Mouse (Mus musculus) kidney, postnatal 4 days (tissue): ENCODE data around the gene Slc9a5.

ENCODE experiments used
- DNase-seq, 2 experiments: peaks; one replicate each; pipeline ENCODE4 v3.0.0; 2021; ENCODE audit warnings: mixed read lengths in 2 of 2

The Slc9a5 gene

DNA sequence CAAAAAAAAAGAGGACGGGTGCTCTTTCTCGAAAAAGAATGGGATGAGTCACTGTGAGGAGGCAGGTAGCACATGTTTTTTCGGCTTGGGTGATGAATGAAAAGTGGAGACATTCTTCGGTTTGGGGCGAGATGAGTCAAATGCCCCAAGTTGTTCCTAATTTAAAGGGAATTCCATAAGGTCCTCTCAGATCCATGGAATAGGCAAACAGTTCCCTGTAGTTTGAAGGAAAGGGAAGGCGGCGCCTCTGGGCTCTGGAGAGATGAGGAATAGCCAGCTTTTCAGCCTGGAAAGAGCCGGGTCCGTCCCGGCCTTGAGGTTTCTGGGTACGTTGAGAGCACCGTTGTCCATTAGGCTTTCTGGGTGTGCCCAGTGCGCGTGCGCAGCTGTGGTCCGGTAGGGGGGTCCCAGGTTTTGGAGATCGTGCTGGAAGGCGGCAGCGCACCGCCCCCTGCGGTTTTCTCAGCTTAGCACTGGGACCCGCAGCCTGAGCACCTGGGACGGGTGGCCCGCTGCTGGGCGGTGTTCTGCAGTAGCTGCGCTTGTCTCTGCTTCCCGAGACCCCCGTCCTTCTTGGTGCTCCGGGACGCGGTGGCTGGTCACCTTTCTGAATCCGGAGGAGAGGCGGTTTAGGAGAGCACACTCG, at the start of gene Slc9a5:
Gene Slc9a5, plus strand, starts transcription at position 394 of the 646 bp plus-strand sequence.
- peak; percentile 74 to 80 for DNase-seq

GRCm38 (mm10) chr8:105299962-105300361, 48.7 kb upstream of the Slc9a5 start:
- DNase-seq: no peak

GRCm38 (mm10) chr8:105303396-105303795, 45.2 kb upstream of the Slc9a5 start:
- no peak for DNase-seq

- DNase-seq: no peak
Observed at GRCm38 (mm10) chr8:105303874-105304273, 44.8 kb upstream of the Slc9a5 start.

DNA sequence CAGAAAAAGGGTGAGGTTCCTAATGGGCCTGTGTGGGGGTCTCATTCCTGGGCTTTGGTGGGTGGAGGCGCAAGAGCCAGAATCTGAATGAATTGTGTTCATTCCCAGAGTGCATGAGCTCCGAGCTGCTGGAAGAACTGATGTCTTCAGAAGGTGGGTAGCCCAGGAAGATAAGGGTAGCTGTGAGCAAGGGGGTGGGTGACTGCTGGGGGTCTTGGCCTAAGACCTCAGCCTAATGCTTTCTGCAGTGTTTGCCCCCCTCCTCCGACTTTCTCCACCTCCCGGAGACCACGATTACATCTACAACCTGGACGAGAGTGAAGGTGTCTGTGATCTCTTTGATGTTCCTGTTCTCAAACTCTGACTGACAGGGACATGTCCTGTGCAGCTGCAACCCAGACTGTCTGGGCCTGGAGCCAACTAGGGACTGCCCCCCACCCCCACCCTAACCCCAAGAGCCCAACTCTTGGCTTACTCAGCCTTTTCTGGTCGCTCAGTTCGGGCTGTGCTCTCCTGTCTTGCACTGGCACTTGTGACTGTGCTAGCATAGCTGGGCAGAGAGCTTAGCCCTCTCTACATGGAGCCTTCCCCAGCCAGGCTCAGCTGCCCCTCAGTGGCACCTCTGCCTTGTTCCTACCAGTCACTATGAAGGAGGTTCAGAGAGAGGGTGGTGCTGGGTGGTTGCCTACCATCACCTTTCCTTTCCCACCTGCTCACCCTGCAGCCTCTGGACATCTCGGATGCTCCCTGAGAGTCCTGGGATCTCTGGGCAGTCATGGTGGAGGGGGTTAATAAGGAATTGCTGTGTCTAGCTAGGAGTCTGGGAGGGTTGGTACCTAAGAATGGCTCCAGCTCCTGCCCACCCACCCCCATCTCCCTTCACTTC, 44.1 kb upstream of the Slc9a5 start:
- DNase-seq: no peak

DNA sequence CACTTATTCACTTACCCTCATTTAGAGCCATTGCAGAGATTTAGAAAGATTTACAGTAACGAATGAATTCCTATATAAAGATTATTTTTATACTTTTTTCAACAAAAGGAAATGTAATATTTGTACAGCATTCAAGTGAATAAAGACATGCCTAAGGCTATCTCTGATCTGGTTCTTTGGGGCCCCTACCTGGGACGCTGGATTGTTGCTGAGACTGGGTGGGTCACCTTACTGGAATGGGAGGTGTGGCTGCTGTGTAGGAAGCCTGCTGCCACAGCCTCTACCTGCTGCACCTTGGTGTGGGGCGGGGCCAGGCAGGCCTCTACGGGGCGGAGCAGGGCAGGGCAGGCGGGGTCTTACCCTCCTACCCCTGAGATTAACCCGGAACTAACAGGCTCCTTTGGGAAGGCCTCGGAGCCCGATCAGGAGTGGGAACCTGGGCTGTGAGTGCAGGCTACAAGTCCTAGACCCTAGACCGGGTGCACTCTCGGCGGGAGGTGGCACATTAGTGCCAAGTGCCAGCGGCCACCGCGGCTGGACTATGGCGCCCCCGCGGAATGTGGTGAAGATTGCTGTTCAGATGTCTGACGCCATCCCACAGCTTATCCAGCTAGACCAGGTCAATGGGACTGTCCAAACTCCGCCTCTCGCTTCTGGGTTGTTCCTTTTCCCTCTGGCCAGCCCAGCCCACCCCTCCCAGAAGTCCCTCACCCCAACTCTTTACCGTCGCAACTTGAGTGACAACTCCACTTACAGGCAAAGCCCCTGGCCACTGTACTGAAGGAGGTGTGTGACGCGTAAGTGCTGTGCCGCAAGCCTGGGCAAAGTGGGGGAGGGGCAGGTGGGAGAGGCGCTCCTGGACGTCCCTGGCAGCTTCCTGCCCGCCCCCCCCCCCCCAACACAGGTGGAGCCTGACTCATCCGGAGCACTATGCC, 43.2 kb upstream of the Slc9a5 start, which contains the start of gene Elmo3:
Gene Elmo3, plus strand, starts transcription at position 391 of the 935 bp plus-strand sequence.
- peak; percentile 80 to 88 for DNase-seq

GRCm38 (mm10) chr8:105306146-105306691, 42.4 kb upstream of the Slc9a5 start:
- DNase-seq: no peak

DNA sequence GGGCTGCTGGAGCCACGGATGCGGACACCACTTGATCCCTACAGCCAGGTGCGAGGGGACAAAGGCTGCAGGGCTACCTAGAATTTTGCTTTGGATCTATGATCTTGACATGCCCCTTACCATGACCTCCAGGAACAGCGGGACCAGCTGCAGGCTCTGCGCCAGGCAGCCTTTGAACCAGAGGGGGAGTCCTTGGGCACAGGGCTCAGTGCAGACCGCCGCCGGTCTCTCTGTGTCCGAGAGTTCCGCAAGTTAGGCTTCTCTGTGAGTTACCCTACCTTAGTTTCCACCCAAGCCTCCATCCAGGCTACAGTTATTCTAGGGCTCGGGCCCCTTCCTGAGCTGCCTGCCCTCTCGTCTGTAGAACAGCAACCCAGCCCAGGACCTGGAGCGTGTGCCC, 41.0 kb upstream of the Slc9a5 start:
- DNase-seq: no peak

DNA sequence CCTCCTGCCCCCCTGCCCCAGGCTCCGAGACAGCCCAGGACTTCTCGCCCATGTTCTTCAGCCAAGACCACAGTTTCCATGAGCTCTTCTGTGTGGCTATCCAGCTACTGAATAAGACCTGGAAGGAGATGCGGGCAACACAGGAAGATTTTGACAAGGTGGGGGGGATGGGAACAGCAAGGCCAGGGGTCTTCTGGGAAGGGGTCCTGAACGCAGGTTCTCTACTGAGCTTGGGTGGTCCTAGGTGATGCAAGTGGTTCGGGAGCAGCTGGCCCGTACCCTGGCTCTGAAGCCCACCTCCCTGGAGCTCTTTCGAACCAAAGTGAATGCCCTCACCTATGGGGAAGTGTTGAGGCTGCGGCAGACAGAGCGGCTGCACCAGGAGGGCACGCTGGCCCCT, 40.2 kb upstream of the Slc9a5 start:
- no peak for DNase-seq

DNA sequence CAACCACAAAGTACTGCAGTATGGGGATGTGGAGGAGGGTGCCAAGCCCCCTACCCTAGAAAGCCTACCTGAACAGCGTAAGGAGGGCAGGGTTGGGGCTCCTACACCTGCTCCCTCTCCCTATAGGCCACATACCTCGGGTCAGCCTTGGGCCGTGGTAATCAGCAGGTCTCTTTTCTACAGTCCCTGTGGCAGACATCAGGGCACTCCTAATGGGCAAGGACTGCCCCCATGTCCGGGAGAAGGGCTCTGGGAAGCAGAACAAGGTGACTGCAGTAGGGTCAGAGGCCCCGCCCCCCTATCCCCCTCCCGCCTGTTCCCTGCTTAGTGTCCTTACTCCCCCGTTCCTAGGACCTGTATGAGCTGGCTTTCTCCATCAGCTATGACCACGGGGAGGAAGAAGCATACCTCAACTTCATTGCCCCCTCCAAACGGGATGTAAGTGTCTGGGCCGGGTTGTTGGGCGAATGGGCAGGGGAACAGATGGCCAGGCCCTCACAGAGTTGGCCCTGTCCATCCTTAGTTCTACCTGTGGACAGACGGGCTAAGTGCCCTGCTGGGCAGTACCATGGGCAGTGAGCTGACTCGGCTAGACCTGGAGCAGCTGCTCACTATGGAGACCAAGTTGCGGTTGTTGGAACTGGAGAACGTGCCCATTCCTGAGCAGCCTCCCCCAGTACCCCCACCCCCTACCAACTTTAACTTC, 39.3 kb upstream of the Slc9a5 start:
- DNase-seq: no peak

GRCm38 (mm10) chr8:105310118-105310517, 38.5 kb upstream of the Slc9a5 start:
- DNase-seq: no peak

DNA sequence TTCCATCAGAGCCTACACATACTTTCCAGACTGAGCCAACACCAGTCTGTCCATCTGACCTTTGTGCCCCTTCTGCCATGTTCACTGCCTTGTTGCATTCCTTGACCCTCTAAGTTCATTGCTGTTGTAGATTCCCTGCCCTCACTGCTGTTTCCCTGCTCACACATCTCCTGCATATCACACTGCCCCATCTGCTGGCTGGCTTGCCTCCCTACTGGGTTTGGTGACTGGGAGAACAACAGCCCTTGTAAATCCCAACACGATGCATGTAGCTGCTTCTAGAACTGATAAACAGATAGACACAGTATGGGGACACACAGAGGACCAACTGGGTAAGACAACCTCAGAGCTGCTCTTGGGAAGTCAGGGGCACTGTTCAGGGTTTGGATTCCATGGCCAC, 36.9 kb upstream of the Slc9a5 start:
- DNase-seq: no peak

DNA sequence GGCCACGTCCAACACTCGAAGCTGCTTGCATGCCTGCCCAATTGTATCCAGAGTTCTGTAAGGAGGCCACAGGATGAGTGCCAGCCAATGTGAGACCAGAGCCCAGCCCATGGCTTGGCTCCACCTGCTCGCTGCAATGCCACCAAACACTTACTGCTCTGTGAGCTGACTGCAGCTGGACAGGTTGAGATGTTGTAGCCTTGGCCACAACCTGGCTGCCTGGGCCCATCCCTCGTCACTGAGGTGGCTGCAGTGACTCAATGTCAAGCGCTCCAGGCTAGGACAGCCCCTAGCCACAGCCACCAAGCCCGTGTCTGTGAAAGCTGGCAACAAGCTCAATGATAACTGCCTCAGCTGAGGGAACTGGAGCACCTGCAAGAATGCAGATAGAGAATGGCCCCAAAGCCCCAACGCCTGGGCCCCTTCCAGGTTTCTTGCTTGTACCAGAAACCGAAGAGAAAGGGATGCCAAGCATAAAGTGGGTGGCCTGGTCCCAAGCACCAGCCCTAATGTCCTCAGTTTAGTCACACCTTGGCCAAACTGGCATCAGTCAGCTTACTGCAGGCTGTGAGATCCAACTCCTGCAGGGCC, 35.7 kb upstream of the Slc9a5 start:
- DNase-seq: no peak

DNA sequence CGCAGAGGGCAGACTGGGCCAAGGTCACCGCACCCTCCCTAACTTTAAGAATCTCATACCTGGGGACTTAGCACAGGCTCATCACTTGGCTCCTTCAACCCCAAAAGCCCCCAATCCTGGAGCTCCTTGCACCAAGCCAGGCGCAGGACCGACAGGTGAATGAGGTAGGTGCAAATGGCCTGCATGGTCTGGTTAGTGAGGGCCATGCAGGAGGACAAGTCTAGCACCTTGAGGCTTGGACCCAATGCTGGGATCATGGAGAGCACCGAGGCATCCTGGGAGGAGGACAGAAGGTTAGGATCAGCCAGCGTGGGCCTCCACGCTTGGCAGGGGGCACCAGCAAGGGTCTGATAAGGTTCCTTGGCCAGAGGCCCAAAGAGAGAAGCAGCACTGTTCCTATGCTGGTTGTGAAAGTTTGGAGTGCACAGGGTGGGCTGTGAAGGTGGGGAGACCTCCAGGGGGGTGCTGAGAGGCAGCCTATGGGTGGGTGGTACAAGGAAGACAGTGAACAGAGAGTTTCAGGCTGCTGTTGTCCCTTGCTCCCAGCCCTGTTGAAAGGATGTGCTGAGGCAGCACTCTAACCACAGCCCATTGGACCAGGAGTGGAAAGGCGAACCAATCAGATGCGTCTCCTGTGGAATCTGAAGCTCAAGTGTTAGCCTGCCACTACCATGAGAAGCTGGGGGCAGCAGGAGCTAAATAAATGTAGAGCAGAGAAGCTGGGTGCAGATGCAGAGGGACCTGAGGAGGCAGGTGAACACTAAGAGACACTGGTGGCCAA, 34.8 kb upstream of the Slc9a5 start:
- no peak for DNase-seq

DNA sequence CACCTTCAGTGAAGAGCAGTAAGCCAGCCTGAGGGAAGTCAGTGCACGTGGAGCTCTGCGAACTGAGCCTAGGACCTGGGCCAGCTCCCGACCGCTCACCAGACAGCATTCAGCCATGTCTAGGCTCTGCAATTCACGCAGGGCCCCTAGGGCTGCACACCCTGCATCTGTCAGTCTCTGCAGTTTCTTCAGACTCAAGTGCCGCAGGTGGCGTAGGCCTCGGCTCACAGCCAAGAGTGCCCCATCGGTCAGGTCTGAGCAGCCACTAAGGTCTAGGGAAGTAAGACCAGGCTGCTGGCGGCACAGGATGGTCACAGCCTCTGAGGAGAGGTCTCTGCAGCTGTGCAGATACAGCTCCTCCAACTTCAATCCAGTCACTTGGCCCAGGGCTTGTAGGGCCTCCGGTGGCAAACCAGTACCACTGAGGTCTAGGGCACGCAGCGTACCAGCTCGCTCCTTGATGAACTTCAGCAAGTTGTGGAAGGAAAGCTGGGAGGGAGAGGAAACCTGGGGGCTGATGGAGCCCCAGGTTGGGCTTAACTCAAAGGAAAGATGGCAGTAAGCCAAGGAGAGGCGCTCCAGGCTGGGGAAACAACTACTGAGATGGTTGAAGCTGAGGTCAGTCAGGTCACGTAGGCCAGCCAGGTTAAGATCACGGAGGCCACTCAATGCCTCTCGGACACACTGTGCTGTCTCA, 33.4 kb upstream of the Slc9a5 start:
- peak in 1 of 2 experiments; percentile 6 for DNase-seq

DNA sequence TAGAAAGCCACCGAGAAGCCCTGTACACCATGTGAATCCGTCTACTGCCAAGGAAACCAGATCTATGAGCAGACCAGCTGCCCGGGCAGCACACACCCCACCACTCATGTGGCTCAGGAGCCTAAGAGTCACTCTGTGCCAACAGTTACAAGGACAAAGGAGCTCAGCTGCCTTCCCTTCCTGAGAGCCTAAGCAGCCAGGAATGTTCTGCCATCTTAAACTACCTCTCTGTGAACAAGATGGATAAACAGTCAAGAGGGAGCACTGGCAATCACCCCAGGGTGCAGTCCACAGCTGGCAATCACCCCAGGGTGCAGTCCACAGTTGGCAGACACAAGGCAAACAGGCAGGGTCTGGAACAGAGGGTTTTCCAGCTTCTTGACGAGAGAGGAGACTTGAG, 30.7 kb upstream of the Slc9a5 start:
- no peak for DNase-seq

GRCm38 (mm10) chr8:105318662-105319190, 29.9 kb upstream of the Slc9a5 start:
- DNase-seq: no peak

DNA sequence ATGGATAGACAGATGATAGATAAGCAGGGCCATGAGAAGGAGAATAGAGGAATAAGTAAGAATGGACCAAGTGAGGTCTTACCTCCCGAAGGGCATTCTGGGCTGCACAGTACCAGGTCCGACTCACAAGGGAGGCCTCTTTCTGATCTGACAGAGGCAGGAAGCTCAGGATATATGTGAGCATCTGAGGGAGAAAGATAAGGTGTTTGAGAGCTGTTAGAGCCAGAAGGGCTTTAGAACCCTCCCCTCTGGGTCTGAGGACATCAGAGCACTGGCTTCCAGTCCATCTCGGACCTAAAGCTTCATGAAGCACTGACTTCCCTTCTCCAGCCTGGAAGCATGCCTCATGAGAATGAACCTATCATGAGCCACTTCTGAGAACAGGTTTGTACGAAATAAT, 25.5 kb upstream of the Slc9a5 start:
- DNase-seq: no peak

DNA sequence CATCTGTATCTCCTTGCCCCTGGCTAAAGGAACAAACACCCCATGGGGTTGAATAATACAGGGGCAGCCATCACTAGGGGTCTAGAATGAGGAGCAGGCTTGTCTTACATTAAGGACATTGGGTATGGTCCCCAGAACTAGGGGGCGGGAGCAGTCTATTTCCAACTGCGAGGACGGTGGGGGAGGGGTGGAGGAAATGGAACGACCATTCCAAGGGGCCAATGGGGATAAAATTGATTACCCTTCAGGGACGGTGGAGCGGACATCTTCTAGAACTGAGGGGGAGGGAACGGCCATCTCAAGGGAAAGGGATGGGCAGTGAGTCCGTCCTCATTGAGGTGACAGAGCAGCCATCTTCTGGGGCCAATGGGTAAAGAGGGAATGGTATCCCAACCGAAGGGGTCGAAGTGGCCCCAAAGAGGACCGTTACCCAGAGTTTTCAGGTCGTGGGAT, 23.0 kb upstream of the Slc9a5 start:
- DNase-seq: peak; percentile 52 to 58
